Mouse (Mus musculus) liver, embryonic 14.5 days (tissue): ENCODE measurements at regions not wholly inside any gene's neighbourhood (a gene's known extent, or its start where the extent isn't known, plus 50 kb on each side); places are given as distances from the start of the nearest gene placed in this dataset.

ENCODE experiments used
- CTCF ChIP-seq: IDR thresholded peaks from 2 replicates; pipeline ENCODE4 v1.5.1; 2016; ENCODE audit warnings: antibody characterized with exemption, low read depth, control low read depth
- EP300 ChIP-seq: IDR thresholded peaks from 2 replicates; pipeline ENCODE4 v1.6.1; 2016; ENCODE audit warnings: antibody characterized with exemption, low read depth

- TF ChIP-seq EP300: no peak
- TF ChIP-seq CTCF: no peak
Observed at GRCm38 (mm10) chr8:103953586-103953985, 147.8 kb upstream of the Cdh5 start.
